Mouse (Mus musculus): Measurements from ENCODE around the gene Rps23. TPM values are rescaled to one million over a fixed set of nuclear protein-coding genes. Genes with fewer than 3 reads are reported as not detected.

Rps23 gene
- 100 to 1,000 TPM; 582 to 883 TPM for polyA plus RNA-seq (2017; shearing (Covaris generic))

DNA sequence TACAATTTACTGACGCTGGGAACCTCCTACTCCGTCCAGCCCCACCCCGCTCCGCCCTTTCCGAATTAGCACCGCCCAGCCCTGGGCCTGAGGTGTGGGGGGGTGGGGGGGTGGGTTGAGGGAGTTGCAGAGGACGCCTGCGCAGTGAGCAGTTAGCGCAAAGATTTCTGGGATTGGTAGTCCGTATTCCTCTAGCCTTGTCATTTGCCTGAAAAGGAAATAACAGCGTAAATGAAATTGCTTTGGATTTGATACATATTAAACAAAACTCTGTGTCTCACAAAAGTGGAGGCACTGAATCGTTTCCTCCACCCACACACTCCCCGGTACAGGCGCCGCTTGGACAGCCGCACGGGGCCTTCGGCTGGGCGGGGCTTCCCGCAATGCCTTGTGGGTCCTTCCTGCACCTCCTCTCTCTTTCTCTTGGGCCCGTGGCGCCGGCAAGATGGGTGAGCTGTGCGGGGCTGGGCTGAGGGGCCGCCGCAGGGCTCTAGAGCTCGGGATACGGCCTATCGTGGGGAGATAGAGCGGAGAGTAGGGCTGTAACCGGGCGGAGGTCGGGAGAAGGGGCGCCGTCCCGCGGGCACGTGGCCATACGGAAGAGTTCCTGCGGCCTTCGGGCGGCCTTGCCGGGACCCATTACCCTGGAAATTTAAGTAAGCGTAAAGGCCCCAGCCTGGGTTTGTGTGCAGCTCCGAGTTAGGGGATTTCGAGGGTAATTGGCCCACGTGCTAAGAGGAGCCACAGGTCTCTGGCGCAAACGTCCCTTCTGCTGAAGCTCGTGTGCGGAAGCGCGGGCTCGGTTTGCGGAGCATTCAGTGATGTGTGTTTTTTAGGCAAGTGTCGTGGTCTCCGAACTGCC is at the start of gene Rps23:
Rps23 (plus strand) TSS at position 208 of the 862 bp plus-strand sequence.

DNA sequence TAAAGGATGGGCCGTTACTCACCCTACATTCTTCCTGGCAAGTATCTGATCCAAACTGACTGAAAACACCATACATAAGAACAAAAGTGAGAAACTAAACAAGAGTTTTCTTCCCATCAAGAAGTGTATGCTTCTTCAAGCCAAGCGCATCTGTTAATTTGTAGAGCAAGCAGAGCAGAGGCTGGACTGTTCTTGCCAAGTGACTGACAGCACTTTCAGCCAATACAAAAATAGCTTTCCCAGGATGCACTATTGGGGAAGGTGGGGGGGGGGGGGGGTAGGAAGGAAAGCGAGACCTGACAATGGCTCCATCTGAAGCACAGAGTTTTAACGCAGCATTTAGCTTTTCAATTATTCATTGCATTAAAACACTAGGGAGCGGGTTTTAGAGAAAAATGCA is 17.6 kb upstream of the Rps23 start, which contains the start of gene Atp6ap1l:
Atp6ap1l (minus strand) TSS at position 180 of the 400 bp plus-strand sequence.

Other genes starting within 250 kb of the Rps23 start
- gene Atp6ap1l, start 17.6 kb upstream of the Rps23 start, polyA plus RNA-seq (2017; shearing (Covaris generic)) = not detected

Data from activated CD4-positive, CD25-positive, alpha-beta regulatory T cell (primary cell).